Mouse (Mus musculus) heart, embryonic 15.5 days (tissue): ENCODE measurements around the gene Olfr394. TPM values are rescaled to one million over a fixed set of nuclear protein-coding genes. Genes with fewer than 3 reads are reported as not detected.
"Not testable (repeated sequence)": the region's sequence is repeated elsewhere in the genome, so short reads cannot be mapped to it uniquely, and the experiment has no call there.

Experiments used
- ATAC-seq: fragments of 200-750 bp; cut with Nextera tagmentation; replicated peaks from 2 replicates; pipeline ENCODE4 v1.8.0; 2017; ENCODE audit warnings: low read depth, moderate TSS enrichment; ENCODE audit not compliant: insufficient number of reproducible peaks, insufficient read depth, low FRiP score
- H3K27ac ChIP-seq: fragments of 300-500 bp; sonication (generic); 2 replicates; pipeline ENCODE4 v1.5.1; 2015; ENCODE audit warnings: mild to moderate bottlenecking, inconsistent platforms
- H3K27me3 ChIP-seq: fragments of 300-500 bp; sonication (generic); 2 replicates; pipeline ENCODE4 v1.6.1; 2015; ENCODE audit warnings: inconsistent platforms
- H3K36me3 ChIP-seq: fragments of 300-500 bp; sonication (generic); 2 replicates; pipeline ENCODE4 v1.6.1; 2015; ENCODE audit warnings: mild to moderate bottlenecking, inconsistent platforms
- H3K4me1 ChIP-seq: fragments of 300-500 bp; sonication (generic); replicated peaks from 2 replicates; pipeline ENCODE4 v1.6.1; 2015; ENCODE audit warnings: inconsistent platforms
- H3K4me2 ChIP-seq: fragments of 300-500 bp; sonication (generic); 2 replicates; pipeline ENCODE4 v1.6.1; 2015; ENCODE audit warnings: inconsistent platforms, mild to moderate bottlenecking, moderate library complexity
- H3K4me3 ChIP-seq: fragments of 300-500 bp; sonication (generic); 2 replicates; pipeline ENCODE4 v1.5.1; 2015; ENCODE audit warnings: mild to moderate bottlenecking, inconsistent platforms
- H3K9ac ChIP-seq: fragments of 300-500 bp; sonication (generic); 2 replicates; pipeline ENCODE4 v1.6.1; 2015; ENCODE audit warnings: mild to moderate bottlenecking, inconsistent platforms
- H3K9me3 ChIP-seq: fragments of 300-500 bp; sonication (generic); replicated peaks from 2 replicates; pipeline ENCODE4 v1.6.1; 2016; ENCODE audit warnings: inconsistent platforms
- WGBS: fragments of 180-500 bp; shearing (Covaris S2); methylation state at CpG from one replicate; pipeline ENCODE4 v1.1.7; 2015; ENCODE audit warnings: mixed read lengths; 5-methylcytosine and 5-hydroxymethylcytosine counted together
- polyA plus RNA-seq: library from polyadenylated mRNA; unstranded; fragments of >200 nt; fragmentation: Nextera tagmentation; extraction: Ambion mirVana; gene quantifications from 2 replicates; pipeline ENCODE4 v1.2.1, GENCODE M21; 2015

Olfr394 gene
- not detected in 2 replicates for polyA plus RNA-seq

- Histone ChIP-seq H3K4me1 (no peaks in the 10 kb centered on the region), H3K9ac (no peak within 1 kb of the TSS), H3K27ac (no peak within 1 kb of the TSS), H3K4me3 (no peak within 1 kb of the TSS), H3K36me3 (no peaks in the 10 kb centered on the region), H3K4me2 (no peak within 1 kb of the TSS), H3K27me3 (no peaks in the 10 kb centered on the region), H3K9me3 (no peaks in the 10 kb centered on the region)
- 62% methylated on average over 1 of the region's 1 CpGs for WGBS
- ATAC-seq = no peak
Measured at GRCm38 (mm10) chr11:73890671-73891070, at the start of gene Olfr394. Gene Olfr394 (minus strand): TSS chr11:73890771.

- Histone ChIP-seq H3K4me1 (no peaks in the 10 kb centered on the region), H3K27me3 (no peaks in the 10 kb centered on the region), H3K4me3 (no peak within 1 kb of the TSS), H3K27ac (no peak within 1 kb of the TSS), H3K9ac (no peak within 1 kb of the TSS), H3K36me3 (no peaks in the 10 kb centered on the region), H3K4me2 (no peak within 1 kb of the TSS), H3K9me3 (no peaks in the 10 kb centered on the region)
- no peak for ATAC-seq
Measured at GRCm38 (mm10) chr11:73936377-73936776, 45.8 kb upstream of the Olfr394 start, which contains the start of gene Olfr23. Gene Olfr23 (plus strand): TSS chr11:73936677.

GRCm38 (mm10) chr11:73909199-73909598, 18.6 kb upstream of the Olfr394 start, which contains the start of gene Olfr395:
Gene Olfr395 (minus strand): TSS chr11:73909299.
- H3K9me3 ChIP-seq, H3K27me3 ChIP-seq, H3K27ac ChIP-seq, H3K4me1 ChIP-seq, ATAC-seq, H3K36me3 ChIP-seq, H3K9ac ChIP-seq, H3K4me3 ChIP-seq, H3K4me2 ChIP-seq: not testable (repeated sequence)
- WGBS = 71% methylated on average over 4 of the region's 4 CpGs

GRCm38 (mm10) chr11:73851354-73851753, 39.2 kb downstream of the Olfr394 start, which contains the start of gene Olfr393:
Gene Olfr393 (minus strand): TSS chr11:73851454.
- Histone ChIP-seq H3K9ac (no peak within 1 kb of the TSS), H3K4me1 (no peaks in the 10 kb centered on the region), H3K27me3 (no peaks in the 10 kb centered on the region), H3K36me3 (no peaks in the 10 kb centered on the region), H3K4me2 (no peak within 1 kb of the TSS), H3K27ac (no peak within 1 kb of the TSS), H3K4me3 (no peak within 1 kb of the TSS), H3K9me3 (no peaks in the 10 kb centered on the region)
- ATAC-seq = no peak

Other genes starting within 250 kb of the Olfr394 start
- gene Zfp735, start 202.0 kb downstream of the Olfr394 start, polyA plus RNA-seq = not detected in 2 replicates
- gene Olfr389, start 110.1 kb downstream of the Olfr394 start, polyA plus RNA-seq = not detected in 2 replicates
- not detected in 2 replicates for gene Olfr390, start 107.8 kb downstream of the Olfr394 start, polyA plus RNA-seq
- not detected in 2 replicates for gene Olfr391-ps, start 87.7 kb downstream of the Olfr394 start, polyA plus RNA-seq
- gene Olfr392, start 73.7 kb downstream of the Olfr394 start, polyA plus RNA-seq = not detected in 2 replicates
- gene Olfr393, start 39.3 kb downstream of the Olfr394 start, polyA plus RNA-seq = not detected in 2 replicates
- gene Olfr395, start 18.5 kb upstream of the Olfr394 start, polyA plus RNA-seq = not detected in 2 replicates
- not detected in 2 replicates for gene Olfr23, start 45.9 kb upstream of the Olfr394 start, polyA plus RNA-seq
- gene Olfr397, start 70.0 kb upstream of the Olfr394 start, polyA plus RNA-seq = not detected in 2 replicates
- gene Olfr398, start 99.6 kb upstream of the Olfr394 start, polyA plus RNA-seq = not detected in 2 replicates
- not detected in 2 replicates for gene Olfr139, start 165.8 kb upstream of the Olfr394 start, polyA plus RNA-seq
- gene Olfr399, start 165.8 kb upstream of the Olfr394 start, polyA plus RNA-seq = not detected in 2 replicates
- not detected in 2 replicates for gene Zfp616, start 179.2 kb upstream of the Olfr394 start, polyA plus RNA-seq
- gene Olfr401, start 222.9 kb upstream of the Olfr394 start, polyA plus RNA-seq = not detected in 2 replicates